Mouse (Mus musculus) cerebellum, postnatal 14 days (tissue): Measurements from ENCODE around the gene Kcnc3.
A peak's percentile ranks its signal among the peaks of the same experiment; 100 is the strongest.

Experiments used
- DNase-seq, 2 experiments: peaks; one replicate each; pipeline ENCODE4 v3.0.0; 2021; ENCODE audit warnings: mixed read lengths in 2 of 2

Gene Kcnc3

GRCm38 (mm10) chr7:44597666-44598065 is 7.2 kb downstream of the Kcnc3 start:
- no peak for DNase-seq

- peak in 1 of 2 experiments; percentile 24 for DNase-seq
These were observed 7.9 kb downstream of the Kcnc3 start for GRCm38 (mm10) chr7:44598336-44598735.

GRCm38 (mm10) chr7:44600691-44601262 is 10.3 kb downstream of the Kcnc3 start:
- DNase-seq, result peak in 1 of 2 experiments; percentile 20

- peak in 1 of 2 experiments; percentile 45 for DNase-seq
These were observed 11.2 kb downstream of the Kcnc3 start for GRCm38 (mm10) chr7:44601646-44602045.

- peak; percentile 73 to 84 for DNase-seq
These were observed 12.0 kb downstream of the Kcnc3 start for GRCm38 (mm10) chr7:44602443-44602842.

GRCm38 (mm10) chr7:44603186-44603855 is 12.9 kb downstream of the Kcnc3 start:
- peak in 1 of 2 experiments; percentile 54 for DNase-seq

GRCm38 (mm10) chr7:44604139-44604606 is 13.7 kb downstream of the Kcnc3 start:
- peak; percentile 78 to 80 for DNase-seq

GRCm38 (mm10) chr7:44604619-44605018 is 14.2 kb downstream of the Kcnc3 start:
- no peak for DNase-seq

- DNase-seq, result no peak
These were observed 15.0 kb downstream of the Kcnc3 start for GRCm38 (mm10) chr7:44605436-44605835.

GRCm38 (mm10) chr7:44606171-44606901 is 15.9 kb downstream of the Kcnc3 start:
- DNase-seq, result peak in 1 of 2 experiments; percentile 40

- no peak for DNase-seq
These were observed 21.7 kb downstream of the Kcnc3 start for GRCm38 (mm10) chr7:44612192-44612591.

GRCm38 (mm10) chr7:44614041-44614688 is 23.7 kb downstream of the Kcnc3 start:
- peak in 1 of 2 experiments; percentile 43 for DNase-seq

GRCm38 (mm10) chr7:44615309-44615708 is 24.8 kb downstream of the Kcnc3 start:
- DNase-seq, result peak in 1 of 2 experiments; percentile 24

GRCm38 (mm10) chr7:44615987-44616386 is 25.5 kb downstream of the Kcnc3 start:
- peak in 1 of 2 experiments; percentile 57 for DNase-seq

- DNase-seq, result peak in 1 of 2 experiments; percentile 68
These were observed 26.6 kb downstream of the Kcnc3 start for GRCm38 (mm10) chr7:44617059-44617458.

- peak; percentile 59 to 70 for DNase-seq
These were observed 33.5 kb downstream of the Kcnc3 start for GRCm38 (mm10) chr7:44623714-44624542.

- DNase-seq, result no peak
These were observed 34.0 kb downstream of the Kcnc3 start for GRCm38 (mm10) chr7:44624543-44624826.

GRCm38 (mm10) chr7:44624828-44625227 is 34.4 kb downstream of the Kcnc3 start:
- peak; percentile 82 to 84 for DNase-seq

GRCm38 (mm10) chr7:44625241-44626067 is 35.0 kb downstream of the Kcnc3 start:
- DNase-seq, result peak; percentile 92 to 94

GRCm38 (mm10) chr7:44626068-44626385 is 35.6 kb downstream of the Kcnc3 start:
- DNase-seq, result peak in 1 of 2 experiments; percentile 74

GRCm38 (mm10) chr7:44626966-44627365 is 36.5 kb downstream of the Kcnc3 start:
- DNase-seq, result no peak
